Mouse (Mus musculus): ENCODE results near the gene Cbx7. TPM values are rescaled to one million over a fixed set of nuclear protein-coding genes. Genes with fewer than 3 reads are reported as not detected.

Gene Cbx7
- total RNA-seq, 2 experiments from 2014 or later, result 62.3 to 62.7 TPM

Small RNAs within 50 kb of the gene (microRNA-seq; reads per million reads assigned to microRNA genes)
- 1.5 to 2.3 reads per million in 2 experiments for gene Mir7213

Other genes starting within 250 kb of the Cbx7 start
- gene Sun2, start 228.6 kb downstream of the Cbx7 start, total RNA-seq (2021), result 10 to 100 TPM; 31.9 to 32.8 TPM
- 10 to 100 TPM; 61.7 to 68.7 TPM for gene Dnal4, start 193.3 kb downstream of the Cbx7 start, total RNA-seq (2021)
- 100 to 1,000 TPM; 714 to 740 TPM for gene Nptxr, start 166.4 kb downstream of the Cbx7 start, total RNA-seq (2021)
- gene Npcd, start 136.9 kb downstream of the Cbx7 start, total RNA-seq (2021), result 10 to 100 TPM; 10.9 to 18.8 TPM
- 100 to 1,000 TPM; 321 to 326 TPM for gene Cbx6, start 136.4 kb downstream of the Cbx7 start, total RNA-seq (2021)
- 1 to 10 TPM; 4.3 to 4.4 TPM for gene Apobec3, start 79.5 kb downstream of the Cbx7 start, total RNA-seq (2021)
- 10 to 100 TPM; 28.2 to 30.4 TPM for gene Pdgfb, start 43.9 kb upstream of the Cbx7 start, total RNA-seq (2021)
- gene Syngr1, start 120.2 kb upstream of the Cbx7 start, total RNA-seq (2021), result 100 to 1,000 TPM; 370 to 379 TPM
- 100 to 1,000 TPM; 600 to 628 TPM for gene Rpl3, start 120.7 kb upstream of the Cbx7 start, total RNA-seq (2021)
- 10 to 100 TPM; 21.2 to 23.4 TPM for gene Tab1, start 162.0 kb upstream of the Cbx7 start, total RNA-seq (2021)
- 100 to 1,000 TPM; 114 to 118 TPM for gene Mgat3, start 202.6 kb upstream of the Cbx7 start, total RNA-seq (2021)